Mouse (Mus musculus) heart, embryonic 12.5 days (tissue): ENCODE measurements around the gene Apbb2. TPM values are rescaled to one million over a fixed set of nuclear protein-coding genes. Genes with fewer than 3 reads are reported as not detected.

Source experiments
- ATAC-seq: fragments of 200-750 bp; cut with Nextera tagmentation; 2 replicates; pipeline ENCODE4 v1.8.0; 2017; ENCODE audit warnings: moderate TSS enrichment, moderate library complexity; ENCODE audit not compliant: insufficient number of reproducible peaks, low FRiP score
- H3K27ac ChIP-seq: fragments of 300-500 bp; sonication (generic); 2 replicates; pipeline ENCODE4 v1.5.1; 2016; ENCODE audit warnings: mild to moderate bottlenecking, moderate library complexity; ENCODE audit not compliant: poor library complexity, severe bottlenecking
- H3K27me3 ChIP-seq: fragments of 300-500 bp; sonication (generic); replicated peaks from 2 replicates; pipeline ENCODE4 v1.6.1; 2016; ENCODE audit warnings: mild to moderate bottlenecking, moderate library complexity
- H3K36me3 ChIP-seq: fragments of 300-500 bp; sonication (generic); 2 replicates; pipeline ENCODE4 v1.6.1; 2016; ENCODE audit warnings: mild to moderate bottlenecking, moderate library complexity
- H3K4me1 ChIP-seq: fragments of 300-500 bp; sonication (generic); replicated peaks from 2 replicates; pipeline ENCODE4 v1.6.1; 2016; ENCODE audit warnings: mild to moderate bottlenecking
- H3K4me2 ChIP-seq: fragments of 300-500 bp; sonication (generic); 2 replicates; pipeline ENCODE4 v1.6.1; 2016; ENCODE audit warnings: mild to moderate bottlenecking, moderate library complexity
- H3K4me3 ChIP-seq: fragments of 300-500 bp; sonication (generic); 2 replicates; pipeline ENCODE4 v1.5.1; 2016; ENCODE audit warnings: mild to moderate bottlenecking
- H3K9ac ChIP-seq: fragments of 300-500 bp; sonication (generic); 2 replicates; pipeline ENCODE4 v1.6.1; 2016; ENCODE audit warnings: mild to moderate bottlenecking, moderate library complexity
- H3K9me3 ChIP-seq: fragments of 300-500 bp; sonication (generic); replicated peaks from 2 replicates; pipeline ENCODE4 v1.6.1; 2016; ENCODE audit warnings: mild to moderate bottlenecking, moderate library complexity
- WGBS: fragments of 180-500 bp; shearing (Covaris S2); methylation state at CpG from one replicate; pipeline ENCODE4 v1.1.7; 2016; 5-methylcytosine and 5-hydroxymethylcytosine counted together
- polyA plus RNA-seq: library from polyadenylated mRNA; unstranded; fragments of >200 nt; fragmentation: Nextera tagmentation; extraction: Ambion mirVana; gene quantifications from 2 replicates; pipeline ENCODE4 v1.2.1, GENCODE M21; 2016

Apbb2 gene
- polyA plus RNA-seq, 1 experiment from 2014 or later = 30.7 TPM

GRCm38 (mm10) chr5:66359742-66360423, 258.7 kb downstream of the Apbb2 start:
- no peak overlapping the region for H3K27ac ChIP-seq
- peaks cover 3% of the 10 kb centered on the region; the same call in 1 of the 2 replicates for H3K9me3 ChIP-seq
- no peak for ATAC-seq
- no peaks in the 10 kb centered on the region for H3K27me3 ChIP-seq
- no peak overlapping the region for H3K4me3 ChIP-seq
- H3K36me3 ChIP-seq = 0 out of 2 replicates have a peak, but pooled peaks cover 5% of the 10 kb centered on the region
- no peak overlapping the region for H3K9ac ChIP-seq
- 80% methylated on average over 15 of the region's 15 CpGs for WGBS
- H3K4me2 ChIP-seq = no peak overlapping the region
- peaks cover 15% of the 10 kb centered on the region for H3K4me1 ChIP-seq

GRCm38 (mm10) chr5:66355147-66355546, 263.4 kb downstream of the Apbb2 start:
- peaks cover 10% of the 10 kb centered on the region for H3K4me1 ChIP-seq
- H3K9ac ChIP-seq = no peak overlapping the region
- H3K4me3 ChIP-seq = no peak overlapping the region
- H3K9me3 ChIP-seq = peaks cover 8% of the 10 kb centered on the region; the same call in 1 of the 2 replicates
- H3K27me3 ChIP-seq = no peaks in the 10 kb centered on the region
- WGBS = 82% methylated on average over 3 of the region's 3 CpGs
- H3K27ac ChIP-seq = no peak overlapping the region
- ATAC-seq = no peak
- H3K4me2 ChIP-seq = no peak overlapping the region
- no peaks in the 10 kb centered on the region for H3K36me3 ChIP-seq

- ATAC-seq = peak; percentile 39; the same call in 1 of the 2 replicates
- Histone ChIP-seq H3K9ac (no peak overlapping the region), H3K4me3 (no peak overlapping the region), H3K36me3 (no peaks in the 10 kb centered on the region), H3K9me3 (peaks cover 8% of the 10 kb centered on the region; the same call in 1 of the 2 replicates), H3K4me2 (no peak overlapping the region), H3K27me3 (no peaks in the 10 kb centered on the region), H3K27ac (no peak overlapping the region), H3K4me1 (peaks cover 10% of the 10 kb centered on the region)
- WGBS = 67% methylated on average over 3 of the region's 3 CpGs
Measured at GRCm38 (mm10) chr5:66353876-66354275, 264.7 kb downstream of the Apbb2 start.

GRCm38 (mm10) chr5:66351836-66352390, 266.7 kb downstream of the Apbb2 start:
- ATAC-seq = no peak
- Histone ChIP-seq H3K4me3 (no peak overlapping the region), H3K27me3 (no peaks in the 10 kb centered on the region), H3K27ac (no peak overlapping the region), H3K9me3 (peaks cover 8% of the 10 kb centered on the region; the same call in 1 of the 2 replicates), H3K9ac (no peak overlapping the region), H3K4me2 (no peak overlapping the region), H3K36me3 (no peaks in the 10 kb centered on the region), H3K4me1 (peaks cover 10% of the 10 kb centered on the region)
- WGBS = 78% methylated on average over 7 of the region's 7 CpGs

DNA sequence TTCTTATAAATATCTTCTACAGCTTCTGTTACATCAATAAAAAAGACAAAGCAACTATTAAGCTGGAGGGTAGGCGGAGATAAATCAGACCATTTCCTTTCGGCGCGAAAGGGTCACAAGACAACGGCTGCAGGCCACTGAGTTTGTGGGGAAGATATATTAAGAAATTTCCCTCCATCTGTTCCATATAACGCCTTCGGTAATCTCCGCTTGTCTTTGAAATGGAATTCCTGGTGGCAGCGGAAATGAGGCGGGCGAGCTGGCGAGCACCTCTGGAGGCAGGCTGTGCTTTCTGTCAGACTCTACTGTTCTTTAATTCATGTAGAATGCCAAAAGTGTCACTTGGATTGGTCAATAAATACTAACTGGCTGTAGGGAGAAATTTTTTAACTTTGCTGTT, 267.5 kb downstream of the Apbb2 start:
- peaks cover 8% of the 10 kb centered on the region; the same call in 1 of the 2 replicates for H3K9me3 ChIP-seq
- H3K4me3 ChIP-seq = no peak overlapping the region
- no peak for ATAC-seq
- H3K27me3 ChIP-seq = no peaks in the 10 kb centered on the region
- 65% methylated on average over 12 of the region's 12 CpGs for WGBS
- H3K9ac ChIP-seq = no peak overlapping the region
- H3K27ac ChIP-seq = no peak overlapping the region
- no peak overlapping the region for H3K4me2 ChIP-seq
- peaks cover 10% of the 10 kb centered on the region for H3K4me1 ChIP-seq
- no peaks in the 10 kb centered on the region for H3K36me3 ChIP-seq

DNA sequence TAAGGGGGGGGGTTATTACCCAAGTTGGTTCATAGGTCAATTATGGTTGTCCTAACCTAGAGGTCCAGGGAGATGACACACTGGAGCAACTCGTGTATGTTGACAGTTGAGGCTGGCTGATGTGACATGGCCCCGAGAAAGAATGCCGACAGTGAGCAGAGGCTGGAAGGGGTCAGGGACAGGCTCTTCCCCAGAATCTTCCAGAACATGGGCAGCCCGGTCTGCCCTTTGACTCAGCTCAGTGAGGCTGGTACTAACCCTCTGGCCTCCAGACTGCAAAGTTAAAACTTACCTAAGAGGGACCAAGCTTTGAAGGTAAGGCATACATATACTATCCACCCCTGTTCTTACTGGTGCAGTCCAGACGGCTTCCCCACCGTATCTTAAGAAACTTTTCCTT, 268.0 kb downstream of the Apbb2 start:
- H3K27ac ChIP-seq = no peak overlapping the region
- peaks cover 10% of the 10 kb centered on the region for H3K4me1 ChIP-seq
- no peaks in the 10 kb centered on the region for H3K36me3 ChIP-seq
- no peak for ATAC-seq
- H3K9ac ChIP-seq = no peak overlapping the region
- no peaks in the 10 kb centered on the region for H3K27me3 ChIP-seq
- WGBS = 66% methylated on average over 6 of the region's 6 CpGs
- peaks cover 6% of the 10 kb centered on the region; the same call in 1 of the 2 replicates for H3K9me3 ChIP-seq
- H3K4me3 ChIP-seq = no peak overlapping the region
- H3K4me2 ChIP-seq = no peak overlapping the region

DNA sequence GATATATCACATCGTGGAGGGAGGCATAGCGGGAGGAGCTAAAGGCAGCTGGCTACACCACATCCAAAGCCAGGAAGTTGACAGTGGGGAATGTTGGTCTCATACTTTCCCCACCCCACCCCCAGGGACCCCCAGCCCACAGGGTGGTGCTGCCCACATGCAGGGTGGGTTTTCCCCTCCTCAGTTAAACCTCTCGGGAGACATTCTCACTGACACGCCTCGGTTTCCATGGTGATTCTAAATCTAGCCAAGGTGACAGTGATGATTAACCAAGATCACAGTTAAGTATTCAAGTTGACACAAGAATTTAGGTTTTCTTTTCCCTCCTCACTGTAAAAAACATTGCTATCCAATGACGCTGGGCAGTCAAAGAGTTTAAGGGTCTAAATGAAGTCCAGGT, 270.2 kb downstream of the Apbb2 start:
- no peak overlapping the region for H3K9ac ChIP-seq
- H3K27ac ChIP-seq = no peak overlapping the region
- no peaks in the 10 kb centered on the region for H3K36me3 ChIP-seq
- H3K9me3 ChIP-seq = peaks cover 5% of the 10 kb centered on the region; the same call in 1 of the 2 replicates
- H3K27me3 ChIP-seq = no peaks in the 10 kb centered on the region
- no peak overlapping the region for H3K4me2 ChIP-seq
- no peak for ATAC-seq
- H3K4me3 ChIP-seq = no peak overlapping the region
- WGBS = 78% methylated on average over 6 of the region's 6 CpGs
- H3K4me1 ChIP-seq = peaks cover 9% of the 10 kb centered on the region

DNA sequence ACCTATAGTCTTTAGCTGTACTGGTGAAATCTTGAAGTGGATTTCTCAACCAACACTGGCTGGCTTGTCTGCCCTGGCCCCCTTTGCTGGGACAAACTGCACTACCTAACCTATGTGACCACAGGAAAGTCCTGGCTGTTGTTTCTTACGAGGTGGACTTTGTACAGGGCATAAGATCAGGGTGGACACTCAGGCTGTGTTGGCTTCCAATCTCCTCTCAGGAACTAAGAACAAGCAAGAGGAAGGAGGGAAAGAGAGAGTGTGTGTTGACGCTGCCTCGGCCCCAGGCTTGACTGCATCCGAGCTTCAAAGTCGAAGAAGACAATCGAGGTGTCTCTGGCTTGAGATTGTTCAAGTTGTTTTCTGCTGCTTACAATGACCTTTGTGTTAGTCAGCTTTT, 271.8 kb downstream of the Apbb2 start:
- no peak for ATAC-seq

DNA sequence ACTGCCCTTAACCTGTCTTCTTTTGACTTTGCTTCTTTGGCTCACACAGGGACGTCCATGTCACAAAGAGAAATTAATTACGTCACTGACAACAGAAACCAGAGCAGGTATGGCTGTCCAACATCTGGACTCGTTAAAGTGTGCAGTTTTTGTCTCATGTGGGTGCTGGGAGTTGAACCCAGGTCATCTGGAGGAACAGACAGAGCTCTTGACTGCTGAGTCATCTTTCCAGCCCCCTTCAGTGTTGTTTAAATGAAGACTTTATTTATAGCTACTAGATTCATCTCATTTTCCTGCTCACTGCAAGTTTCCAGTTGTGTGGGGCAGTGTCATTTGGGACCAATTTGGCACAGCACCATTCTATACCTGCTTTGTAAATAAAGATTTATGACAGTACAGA, 273.4 kb downstream of the Apbb2 start:
- H3K4me2 ChIP-seq = no peak overlapping the region
- H3K9me3 ChIP-seq = no peaks in the 10 kb centered on the region
- H3K4me3 ChIP-seq = no peak overlapping the region
- ATAC-seq = no peak
- H3K36me3 ChIP-seq = no peaks in the 10 kb centered on the region
- 61% methylated on average over 3 of the region's 3 CpGs for WGBS
- H3K27ac ChIP-seq = no peak overlapping the region
- no peaks in the 10 kb centered on the region for H3K27me3 ChIP-seq
- H3K4me1 ChIP-seq = peaks cover 8% of the 10 kb centered on the region
- no peak overlapping the region for H3K9ac ChIP-seq

More for the DNA sequence above, 271.8 kb downstream of the Apbb2 start:
- Histone ChIP-seq H3K4me2 (no peak overlapping the region), H3K9me3 (no peaks in the 10 kb centered on the region), H3K4me3 (no peak overlapping the region), H3K4me1 (peaks cover 8% of the 10 kb centered on the region), H3K27me3 (no peaks in the 10 kb centered on the region), H3K36me3 (no peaks in the 10 kb centered on the region), H3K27ac (no peak overlapping the region), H3K9ac (no peak overlapping the region)
- WGBS = 83% methylated on average over 6 of the region's 6 CpGs

GRCm38 (mm10) chr5:66344182-66344581, 274.4 kb downstream of the Apbb2 start:
- no peaks in the 10 kb centered on the region for H3K36me3 ChIP-seq
- no peaks in the 10 kb centered on the region for H3K9me3 ChIP-seq
- no peak overlapping the region for H3K27ac ChIP-seq
- no peak overlapping the region for H3K4me2 ChIP-seq
- H3K27me3 ChIP-seq = no peaks in the 10 kb centered on the region
- no peak overlapping the region for H3K4me3 ChIP-seq
- peaks cover 8% of the 10 kb centered on the region for H3K4me1 ChIP-seq
- ATAC-seq = no peak
- 49% methylated on average over 2 of the region's 2 CpGs for WGBS
- no peak overlapping the region for H3K9ac ChIP-seq

DNA sequence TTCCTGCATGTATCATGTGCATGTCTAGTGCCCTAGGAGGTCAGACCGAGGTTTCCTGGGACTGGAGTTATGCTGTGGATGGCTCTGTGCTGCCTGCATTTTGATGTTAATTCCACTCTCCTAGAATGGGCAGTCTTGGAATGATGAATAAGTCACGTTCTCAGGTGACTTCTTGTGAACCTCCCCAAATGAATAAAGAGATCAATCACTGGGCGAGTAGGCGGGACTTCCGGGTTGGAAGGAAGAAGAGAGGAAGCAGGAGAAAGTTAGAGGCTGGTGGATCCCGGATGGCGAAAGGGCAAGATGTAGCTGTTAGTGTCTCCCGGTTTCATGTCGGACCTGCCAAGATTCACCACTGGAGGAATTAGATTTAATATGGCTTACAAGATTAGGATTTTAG, 276.3 kb downstream of the Apbb2 start:
- no peak for ATAC-seq
- H3K27me3 ChIP-seq = 0 out of 2 replicates have a peak, but pooled peaks cover 3% of the 10 kb centered on the region
- H3K27ac ChIP-seq = no peak overlapping the region
- no peak overlapping the region for H3K4me2 ChIP-seq
- WGBS = 71% methylated on average over 9 of the region's 9 CpGs
- H3K4me1 ChIP-seq = peaks cover 22% of the 10 kb centered on the region
- H3K9ac ChIP-seq = no peak overlapping the region
- H3K4me3 ChIP-seq = no peak overlapping the region
- no peaks in the 10 kb centered on the region for H3K9me3 ChIP-seq
- H3K36me3 ChIP-seq = no peaks in the 10 kb centered on the region
